Comparison of ENCODE assay signal across 12 mouse cellular contexts in genomic region chr2:70565651-70566602, GRCm38 (mm10). TPM values are rescaled to one million over a fixed set of nuclear protein-coding genes. Genes with fewer than 3 reads are reported as not detected.
A peak's percentile ranks its signal among the peaks of the same experiment; 100 is the strongest.
DNase-seq lines count a peak whose midpoint lies in the region; ATAC-seq and TF ChIP-seq lines count a peak whose summit lies in the region.
"Had no signal": no experiment of that assay in that cellular context is flagged by ENCODE, and none has a peak within 500 bp of the region (broad histone marks: within the 10 kb centered on the region; RNA-seq: fewer than 3 reads in every experiment).

No protein-coding gene starts in this region.

- peak; percentile 32 to 48 for DNase-seq in kidney, postnatal 4 days
- no peak for DNase-seq in kidney, adult 2 months
- no peak for DNase-seq in left cerebral cortex, postnatal 14 days (ENCODE audit: low spot score in 2 of 2)
- no peak for DNase-seq in lung, postnatal 4 days
- DNase-seq in left cerebral cortex, adult 18-20 months (ENCODE audit: low spot score in 2 of 2), result no peak
- DNase-seq: kidney, postnatal 25 days; right cerebral cortex, postnatal 14 days; thymus, adult 2 months had no signal

- H3K9ac ChIP-seq in embryonic facial prominence, embryonic 12.5 days, result no peak overlapping the region
- peak overlapping the region; percentile 67 for H3K9ac ChIP-seq in hindbrain, embryonic 15.5 days
- peak overlapping the region; percentile 74 for H3K9ac ChIP-seq in neural tube, embryonic 12.5 days

- intact Hi-C loops in left cerebral cortex, postnatal 14 days (cut with DNase I), result no loop called here

- no peak for ATAC-seq in embryonic facial prominence, embryonic 12.5 days (ENCODE audit: insufficient number of reproducible peaks, insufficient read depth, low FRiP score, low TSS enrichment)
- no peak for ATAC-seq in hindbrain, embryonic 15.5 days (ENCODE audit: low FRiP score, low read depth)
- no peak for ATAC-seq in neural tube, embryonic 12.5 days (ENCODE audit: low FRiP score, low read depth)

- H3K4me1 ChIP-seq in kidney, adult 2 months (ENCODE audit: control insufficient read depth, insufficient read depth, low read length), result no peaks in the 10 kb centered on the region
- peaks cover 58% of the 10 kb centered on the region for H3K4me1 ChIP-seq in embryonic facial prominence, embryonic 12.5 days
- peaks cover 61% of the 10 kb centered on the region for H3K4me1 ChIP-seq in hindbrain, embryonic 15.5 days (replicated peaks)
- peaks cover 60% of the 10 kb centered on the region for H3K4me1 ChIP-seq in neural tube, embryonic 12.5 days

- peaks cover 6% of the 10 kb centered on the region; the same call in 1 of the 2 replicates for H3K27me3 ChIP-seq in kidney, adult 2 months (replicated peaks; ENCODE audit: control insufficient read depth, insufficient read depth, low read length)
- peaks cover 97% of the 10 kb centered on the region for H3K27me3 ChIP-seq in embryonic facial prominence, embryonic 12.5 days
- H3K27me3 ChIP-seq in hindbrain, embryonic 15.5 days, result peaks cover 45% of the 10 kb centered on the region
- H3K27me3 ChIP-seq in neural tube, embryonic 12.5 days (replicated peaks), result peaks cover 97% of the 10 kb centered on the region

- no peak for TF ChIP-seq CTCF in kidney, adult 2 months (conservative IDR thresholded peaks at IDR 0.05; ENCODE audit: insufficient read depth, insufficient read length, low read depth, low read length)

- peak overlapping the region; percentile 30 for H3K4me2 ChIP-seq in embryonic facial prominence, embryonic 12.5 days (replicated peaks)
- H3K4me2 ChIP-seq in hindbrain, embryonic 15.5 days, result peak overlapping the region; percentile 70
- peak overlapping the region; percentile 58 for H3K4me2 ChIP-seq in neural tube, embryonic 12.5 days (replicated peaks)

- H3K27ac ChIP-seq in kidney, adult 2 months (ENCODE audit: insufficient read depth, low read depth, low read length), result no peak overlapping the region
- no peak overlapping the region for H3K27ac ChIP-seq in embryonic facial prominence, embryonic 12.5 days
- peak overlapping the region; percentile 90 for H3K27ac ChIP-seq in hindbrain, embryonic 15.5 days (replicated peaks)
- H3K27ac ChIP-seq in neural tube, embryonic 12.5 days, result peak overlapping the region; percentile 63; the same call in 1 of the 2 replicates

- H3K36me3 ChIP-seq in kidney, adult 2 months (ENCODE audit: control insufficient read depth, insufficient read depth, low read length), result no peaks in the 10 kb centered on the region
- no peaks in the 10 kb centered on the region for H3K36me3 ChIP-seq in embryonic facial prominence, embryonic 12.5 days
- H3K36me3 ChIP-seq in hindbrain, embryonic 15.5 days, result no peaks in the 10 kb centered on the region
- H3K36me3 ChIP-seq in neural tube, embryonic 12.5 days, result no peaks in the 10 kb centered on the region

- WGBS in kidney, adult 2 months, result 10% methylated on average over 30 of the region's 30 CpGs
- WGBS in embryonic facial prominence, embryonic 12.5 days, result 2% methylated on average over 30 of the region's 30 CpGs
- 4% methylated on average over 30 of the region's 30 CpGs for WGBS in hindbrain, embryonic 15.5 days
- WGBS in neural tube, embryonic 12.5 days, result 5% methylated on average over 30 of the region's 30 CpGs

- H3K4me3 ChIP-seq in kidney, adult 2 months (ENCODE audit: insufficient read depth, low read depth, low read length), result no peak overlapping the region
- H3K4me3 ChIP-seq in embryonic facial prominence, embryonic 12.5 days, result 0 out of 2 replicates have a peak overlapping the region, but pooled peaks have one; percentile 4
- peak overlapping the region; percentile 52 for H3K4me3 ChIP-seq in hindbrain, embryonic 15.5 days
- H3K4me3 ChIP-seq in neural tube, embryonic 12.5 days, result peak overlapping the region; percentile 44
- H3K4me3 ChIP-seq: erythroblast, embryonic 14.5 days had no signal

- no peak for TF ChIP-seq POLR2A in kidney, adult 2 months (IDR thresholded peaks at IDR 0.05; ENCODE audit: low read depth, low read length)

- no peaks in the 10 kb centered on the region for H3K9me3 ChIP-seq in embryonic facial prominence, embryonic 12.5 days
- no peaks in the 10 kb centered on the region for H3K9me3 ChIP-seq in hindbrain, embryonic 15.5 days
- no peaks in the 10 kb centered on the region for H3K9me3 ChIP-seq in neural tube, embryonic 12.5 days

RNA-seq across cellular contexts. Expression of gene Gad1, which starts 13.1 kb away (rescaled TPM):
- 0.31 and 1.5 TPM in 2 replicates for polyA plus RNA-seq in kidney, adult 2 months (2012; rRNA removed)
- 0.96 and 2.2 TPM in 2 replicates for polyA plus RNA-seq in embryonic facial prominence, embryonic 12.5 days (2016; fragmentation: Nextera tagmentation; extraction: Ambion mirVana)
- polyA plus RNA-seq in hindbrain, embryonic 15.5 days (2015; fragmentation: Nextera tagmentation; extraction: Ambion mirVana), result 103 and 105 TPM in 2 replicates
- polyA plus RNA-seq in neural tube, embryonic 12.5 days (2016; fragmentation: Nextera tagmentation; extraction: Ambion mirVana), result 17.2 and 21.6 TPM in 2 replicates
- total RNA-seq in left cerebral cortex, postnatal 14 days (2021), result 100 to 1,000 TPM; 228 TPM
- 100 to 1,000 TPM; 368 to 442 TPM for total RNA-seq in left cerebral cortex, adult 18-20 months (2021)
- polyA plus RNA-seq: erythroblast, embryonic 14.5 days had no signal

RNA-seq across cellular contexts. Expression of gene Erich2, which starts 57.3 kb away (rescaled TPM):
- polyA plus RNA-seq in kidney, adult 2 months (2012; rRNA removed), result 2.2 and 2.7 TPM in 2 replicates
- polyA plus RNA-seq in embryonic facial prominence, embryonic 12.5 days (2016; fragmentation: Nextera tagmentation; extraction: Ambion mirVana), result 2.1 and 2.4 TPM in 2 replicates
- 2.9 and 3.0 TPM in 2 replicates for polyA plus RNA-seq in hindbrain, embryonic 15.5 days (2015; fragmentation: Nextera tagmentation; extraction: Ambion mirVana)
- 0.73 and 1.4 TPM in 2 replicates for polyA plus RNA-seq in neural tube, embryonic 12.5 days (2016; fragmentation: Nextera tagmentation; extraction: Ambion mirVana)
- total RNA-seq in left cerebral cortex, postnatal 14 days (2021), result 1 to 10 TPM; 1.0 to 1.1 TPM
- total RNA-seq in left cerebral cortex, adult 18-20 months (2021), result under 1 TPM; 0.61 to 0.91 TPM
- polyA plus RNA-seq: erythroblast, embryonic 14.5 days had no signal

Comparison
In these comparisons a context has a peak if more than half of its experiments do, and no peak if none do; other contexts are left out.
1. DNase-seq: peak in kidney, postnatal 4 days (2 of 2); none in kidney, adult 2 months (single experiment), left cerebral cortex, postnatal 14 days (0 of 2), lung, postnatal 4 days (0 of 2) and left cerebral cortex, adult 18-20 months (0 of 2).
2. H3K27ac ChIP-seq: peak in hindbrain, embryonic 15.5 days (single experiment) and neural tube, embryonic 12.5 days (single experiment); none in kidney, adult 2 months (single experiment) and embryonic facial prominence, embryonic 12.5 days (single experiment).
3. Peak in every context shown above with its lines, with median percentiles within 50 percentile points of each other: H3K4me2 ChIP-seq.